Mouse (Mus musculus): ENCODE measurements around the gene Gm10230. TPM values are rescaled to one million over a fixed set of nuclear protein-coding genes. Genes with fewer than 3 reads are reported as not detected.
"Not testable (repeated sequence)": the region's sequence is repeated elsewhere in the genome, so short reads cannot be mapped to it uniquely, and the experiment has no call there.

The Gm10230 gene
- polyA plus RNA-seq (2015; fragmentation: Nextera tagmentation; extraction: Ambion mirVana), result not detected in 2 replicates

GRCm38 (mm10) chrX:27494782-27495181 is at the start of gene Gm10230:
TSS of gene Gm10230 (minus strand) at chrX:27494882.
- not testable (repeated sequence) for H3K4me2 ChIP-seq (replicated peaks); H3K27me3 ChIP-seq; H3K27ac ChIP-seq (replicated peaks); H3K9me3 ChIP-seq (replicated peaks); H3K4me3 ChIP-seq (replicated peaks); H3K36me3 ChIP-seq; H3K4me1 ChIP-seq; H3K9ac ChIP-seq; ATAC-seq (ENCODE audit: insufficient number of reproducible peaks, low FRiP score, low TSS enrichment, low read depth)
- no CpG with 5 or more reads among the region's 7 CpGs for WGBS

Small RNA genes within 50 kb of the gene (microRNA-seq; reads per million reads assigned to microRNA genes)
- not detected for gene Gm44452 (ENCODE audit: borderline number of aligned reads)

All from embryonic facial prominence, embryonic 15.5 days (tissue).